In the genomic region with DNA sequence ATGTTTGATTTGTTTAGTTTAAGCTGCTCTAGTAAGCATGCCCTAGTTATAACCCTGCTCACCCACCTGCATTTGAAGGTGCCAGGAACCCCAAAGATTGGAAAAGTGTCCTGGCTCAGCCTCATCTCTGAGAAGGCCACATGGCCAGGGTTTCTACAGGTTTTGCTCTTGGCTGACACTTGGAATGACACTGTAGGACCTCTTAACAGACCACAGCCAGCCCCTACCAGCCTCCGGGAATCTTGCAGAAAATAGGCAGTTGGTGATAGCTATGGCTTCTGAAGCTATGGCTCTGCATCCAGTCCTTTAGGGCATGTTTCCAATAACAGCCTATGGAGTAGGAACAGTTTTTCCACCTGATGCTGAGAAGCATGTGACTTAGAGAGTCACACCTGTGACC, we compare ENCODE assay signal across 25 mouse cellular contexts. TPM values are rescaled to one million over a fixed set of nuclear protein-coding genes. Genes with fewer than 3 reads are reported as not detected.
DNase-seq lines count a peak whose midpoint lies in the region; ATAC-seq and TF ChIP-seq lines count a peak whose summit lies in the region.
"Had no signal": no experiment of that assay in that cellular context is flagged by ENCODE, and none has a peak within 500 bp of the region (broad histone marks: within the 10 kb centered on the region; RNA-seq: fewer than 3 reads in every experiment).

No protein-coding gene starts in this region.

- no peak overlapping the region for H3K9ac ChIP-seq in lung, postnatal 0 days (replicated peaks; ENCODE audit: low read depth)
- H3K9ac ChIP-seq: embryonic facial prominence, embryonic 15.5 days; heart, embryonic 15.5 days; hindbrain, embryonic 13.5 days; intestine, embryonic 15.5 days had no signal

- H3K36me3 ChIP-seq in lung, postnatal 0 days (ENCODE audit: insufficient read depth, low read length) = no peaks in the 10 kb centered on the region
- H3K36me3 ChIP-seq: embryonic facial prominence, embryonic 15.5 days; forebrain, embryonic 10.5 days; heart, embryonic 15.5 days; hindbrain, embryonic 13.5 days; intestine, embryonic 15.5 days had no signal

- no peak for TF ChIP-seq EP300 in lung, postnatal 0 days (IDR thresholded peaks at IDR 0.05)

- H3K4me1 ChIP-seq in lung, postnatal 0 days (ENCODE audit: insufficient read depth, low read depth, low read length) = peaks cover 3% of the 10 kb centered on the region; the same call in 1 of the 2 replicates
- H3K4me1 ChIP-seq: embryonic facial prominence, embryonic 15.5 days; hindbrain, embryonic 13.5 days had no signal

- TF ChIP-seq CTCF in lung, postnatal 0 days (IDR thresholded peaks at IDR 0.05) = no peak

- no peak for ATAC-seq in lung, postnatal 0 days
- ATAC-seq: activated CD4-positive, CD25-positive, alpha-beta regulatory T cell, adult 4 months; forebrain, embryonic 14.5 days; intestine, embryonic 15.5 days; Patski had no signal

- no peaks in the 10 kb centered on the region for H3K27me3 ChIP-seq in lung, postnatal 0 days (replicated peaks; ENCODE audit: insufficient read depth, low read length)
- H3K27me3 ChIP-seq: embryonic facial prominence, embryonic 15.5 days; heart, embryonic 15.5 days; hindbrain, embryonic 13.5 days; intestine, embryonic 15.5 days; Patski had no signal

- 0 out of 2 replicates have a peak overlapping the region, but pooled peaks have one; percentile 5 for H3K27ac ChIP-seq in lung, postnatal 0 days (ENCODE audit: low read length)
- H3K27ac ChIP-seq: embryonic facial prominence, embryonic 15.5 days; forebrain, embryonic 10.5 days; heart, embryonic 15.5 days; hindbrain, embryonic 13.5 days; intestine, embryonic 15.5 days had no signal

- no peaks in the 10 kb centered on the region for H3K9me3 ChIP-seq in lung, postnatal 0 days (ENCODE audit: low read length)
- H3K9me3 ChIP-seq: embryonic facial prominence, embryonic 15.5 days; forebrain, embryonic 10.5 days; heart, embryonic 15.5 days; hindbrain, embryonic 13.5 days; intestine, embryonic 15.5 days had no signal

- no peak overlapping the region for H3K4me3 ChIP-seq in lung, postnatal 0 days (ENCODE audit: low read depth, low read length)
- H3K4me3 ChIP-seq: embryonic facial prominence, embryonic 15.5 days; erythroblast, embryonic 14.5 days; forebrain, embryonic 10.5 days; heart, embryonic 15.5 days; hindbrain, embryonic 13.5 days; intestine, embryonic 15.5 days had no signal

- no peak overlapping the region for H3K4me2 ChIP-seq in lung, postnatal 0 days (replicated peaks; ENCODE audit: low read depth, low read length)
- H3K4me2 ChIP-seq: embryonic facial prominence, embryonic 15.5 days; heart, embryonic 11.5 days; heart, embryonic 15.5 days; hindbrain, embryonic 13.5 days; intestine, embryonic 15.5 days had no signal

- peak; percentile 49 for DNase-seq in cerebellum, adult 11 months
- DNase-seq in cerebellum, postnatal 4 days (ENCODE audit: low spot score in 2 of 2) = no peak
- DNase-seq in lung, postnatal 0 days (ENCODE audit: low spot score) = no peak
- no peak for DNase-seq in lung, postnatal 4 days
- peak; percentile 51 for DNase-seq in cerebellum, adult 8-10 months
- peak; percentile 17 to 45 for DNase-seq in cerebellum, postnatal 36 days
- DNase-seq in adipocyte (ENCODE audit: low spot score) = no peak
- no peak for DNase-seq in spleen, postnatal 10 days (ENCODE audit: low spot score in 2 of 2)
- DNase-seq: adrenal gland, adult 2 months; adrenal gland, postnatal 25 days; embryo, embryonic 11 days; gastrocnemius, postnatal 36 days; heart, adult 11 months; heart, postnatal 14 days; kidney, adult 18-20 months had no signal

- 78% methylated on average over 1 of the region's 1 CpGs for WGBS in lung, postnatal 0 days

RNA-seq across cellular contexts. Expression of a gene that starts 6.7 kb away (rescaled TPM):
- 65.9 and 68.1 TPM in 2 replicates for polyA plus RNA-seq in lung, postnatal 0 days (2015; fragmentation: Nextera tagmentation; extraction: Ambion mirVana)

Comparison
In these comparisons a context has a peak if more than half of its experiments do, and no peak if none do; other contexts are left out.
1. DNase-seq: peak in cerebellum, adult 11 months (single experiment), cerebellum, adult 8-10 months (single experiment) and cerebellum, postnatal 36 days (2 of 2); none in cerebellum, postnatal 4 days (0 of 2), lung, postnatal 0 days (single experiment), lung, postnatal 4 days (0 of 2), adipocyte (single experiment) and spleen, postnatal 10 days (0 of 2).